Mouse (Mus musculus): Measurements from ENCODE around the gene Cdc25b.

GRCm38 (mm10) chr2:131233307-131234126, 46.8 kb downstream of the Cdc25b start, which contains the start of gene Mavs:
- no peak for TF ChIP-seq CTCF (IDR thresholded peaks at IDR 0.05; ENCODE audit: control insufficient read depth, insufficient read depth, insufficient read length)
- no peak for TF ChIP-seq CEBPB (IDR thresholded peaks at IDR 0.05; ENCODE audit: low read depth)
- TF ChIP-seq MYOD1 (IDR thresholded peaks at IDR 0.05; ENCODE audit: control insufficient read depth, insufficient read length, low read depth), result no peak
- no peak for TF ChIP-seq MAX (IDR thresholded peaks at IDR 0.05)

Data from C2C12 (cell line).